Mouse (Mus musculus): ENCODE measurements around the gene Actr5.

The Actr5 gene

GRCm38 (mm10) chr2:158686394-158686793 lies 61.7 kb downstream of the Actr5 start:
- DNase-seq (ENCODE audit: low read depth, low spot score): no peak

- DNase-seq (ENCODE audit: low read depth, low spot score): no peak
These were observed 63.1 kb downstream of the Actr5 start for GRCm38 (mm10) chr2:158687804-158688241.
